Mouse (Mus musculus): ENCODE results near the gene Alb.
A peak's percentile ranks its signal among the peaks of the same experiment; 100 is the strongest.

Gene Alb

GRCm38 (mm10) chr5:90494308-90494707 lies 33.6 kb downstream of the Alb start:
- DNase-seq: no peak

GRCm38 (mm10) chr5:90499509-90499908 lies 38.8 kb downstream of the Alb start:
- DNase-seq: no peak

- peak; percentile 81 to 83 for DNase-seq
These were observed 40.0 kb downstream of the Alb start for GRCm38 (mm10) chr5:90500714-90501113.

GRCm38 (mm10) chr5:90501752-90502151 lies 41.1 kb downstream of the Alb start:
- no peak for DNase-seq

GRCm38 (mm10) chr5:90504742-90505141 lies 44.0 kb downstream of the Alb start:
- DNase-seq: no peak

GRCm38 (mm10) chr5:90506507-90506906 lies 45.8 kb downstream of the Alb start:
- no peak for DNase-seq

GRCm38 (mm10) chr5:90507411-90507949 lies 46.8 kb downstream of the Alb start:
- DNase-seq: no peak

GRCm38 (mm10) chr5:90509828-90510592 lies 49.3 kb downstream of the Alb start:
- no peak for DNase-seq

GRCm38 (mm10) chr5:90512288-90512955 lies 51.7 kb downstream of the Alb start:
- no peak for DNase-seq

GRCm38 (mm10) chr5:90515561-90515960 lies 54.9 kb downstream of the Alb start:
- no peak for DNase-seq

GRCm38 (mm10) chr5:90518356-90519100 lies 57.8 kb downstream of the Alb start, which contains the start of gene Afm:
Gene Afm (plus strand): TSS chr5:90518932.
- DNase-seq: no peak

Data from B cell, adult 2 months (primary cell).